Comparison of ENCODE assay signal across 12 mouse cellular contexts in genomic region chr3:127977240-127977639, GRCm38 (mm10).
"Had no signal": no experiment of that assay in that cellular context is flagged by ENCODE, and none has a peak within 500 bp of the region (broad histone marks: within the 10 kb centered on the region; RNA-seq: fewer than 3 reads in every experiment).

No protein-coding gene starts in this region.

- H3K4me2 ChIP-seq: limb, embryonic 15.5 days; liver, embryonic 12.5 days; lung, embryonic 14.5 days; midbrain, embryonic 12.5 days had no signal

- H3K27me3 ChIP-seq: limb, embryonic 15.5 days; liver, embryonic 12.5 days; midbrain, embryonic 12.5 days had no signal

- H3K9me3 ChIP-seq: limb, embryonic 15.5 days; liver, embryonic 12.5 days; midbrain, embryonic 12.5 days had no signal

- H3K27ac ChIP-seq: hindbrain, postnatal 0 days; kidney, postnatal 0 days; left cerebral cortex, adult 2 months; limb, embryonic 15.5 days; liver, embryonic 12.5 days; midbrain, embryonic 12.5 days had no signal

- DNase-seq: lung, embryonic 14.5 days; lung, postnatal 10 days; lung, postnatal 4 days; right cerebral cortex, adult 18-20 months; right cerebral cortex, postnatal 25 days; thymus, postnatal 36 days had no signal

- H3K36me3 ChIP-seq: limb, embryonic 15.5 days; liver, embryonic 12.5 days; midbrain, embryonic 12.5 days had no signal

- ATAC-seq: hindbrain, postnatal 0 days; liver, embryonic 12.5 days had no signal

- H3K4me3 ChIP-seq: left cerebral cortex, adult 2 months; limb, embryonic 15.5 days; liver, embryonic 12.5 days; midbrain, embryonic 12.5 days had no signal

- H3K4me1 ChIP-seq: limb, embryonic 15.5 days; liver, embryonic 12.5 days; midbrain, embryonic 12.5 days had no signal

- H3K9ac ChIP-seq: limb, embryonic 15.5 days; liver, embryonic 12.5 days; lung, embryonic 14.5 days; midbrain, embryonic 12.5 days had no signal
